Mouse (Mus musculus) skeletal muscle tissue, adult 2 months (tissue): ENCODE data around the gene Olfr883.

Experiments used
- DNase-seq: peaks from one replicate; pipeline ENCODE4 v3.0.0-alpha.2; 2012; ENCODE audit warnings: low read depth, low spot score

The Olfr883 gene

GRCm38 (mm10) chr9:38025508-38025907, at the start of gene Olfr883:
Olfr883 (plus strand) TSS chr9:38025808.
- DNase-seq = no peak

GRCm38 (mm10) chr9:37991525-37991924, 34.1 kb upstream of the Olfr883 start, which contains the start of gene Olfr881:
Olfr881 (plus strand) TSS chr9:37991825.
- no peak for DNase-seq

GRCm38 (mm10) chr9:37998581-37999204, 26.9 kb upstream of the Olfr883 start:
- no peak for DNase-seq

- DNase-seq = no peak
These were observed 25.6 kb upstream of the Olfr883 start for GRCm38 (mm10) chr9:38000021-38000420.

GRCm38 (mm10) chr9:38046255-38046654, 20.6 kb downstream of the Olfr883 start, which contains the start of gene Olfr884:
Olfr884 (plus strand) TSS chr9:38046555.
- DNase-seq = no peak

- no peak for DNase-seq
These were observed 35.4 kb downstream of the Olfr883 start, which contains the start of gene Olfr885 for GRCm38 (mm10) chr9:38061022-38061421. Olfr885 (plus strand) TSS chr9:38061322.
